Mouse (Mus musculus) heart, adult 8-10 months (tissue): ENCODE measurements around the gene Spp1. TPM values are rescaled to one million over a fixed set of nuclear protein-coding genes. Genes with fewer than 3 reads are reported as not detected.
A peak's percentile ranks its signal among the peaks of the same experiment; 100 is the strongest.

ENCODE experiments used
- DNase-seq: peaks from one replicate; pipeline ENCODE4 v3.0.0; 2022; ENCODE audit warnings: low spot score
- total RNA-seq, 4 experiments: library from RNA; stranded (reverse); gene quantifications; 2 replicates each; pipeline ENCODE4 v1.2.4; 2022

Gene Spp1
- under 1 TPM in 3 of 4 experiments, not detected in 1; 0.30 to 0.80 (median 0.37) TPM for total RNA-seq

DNA sequence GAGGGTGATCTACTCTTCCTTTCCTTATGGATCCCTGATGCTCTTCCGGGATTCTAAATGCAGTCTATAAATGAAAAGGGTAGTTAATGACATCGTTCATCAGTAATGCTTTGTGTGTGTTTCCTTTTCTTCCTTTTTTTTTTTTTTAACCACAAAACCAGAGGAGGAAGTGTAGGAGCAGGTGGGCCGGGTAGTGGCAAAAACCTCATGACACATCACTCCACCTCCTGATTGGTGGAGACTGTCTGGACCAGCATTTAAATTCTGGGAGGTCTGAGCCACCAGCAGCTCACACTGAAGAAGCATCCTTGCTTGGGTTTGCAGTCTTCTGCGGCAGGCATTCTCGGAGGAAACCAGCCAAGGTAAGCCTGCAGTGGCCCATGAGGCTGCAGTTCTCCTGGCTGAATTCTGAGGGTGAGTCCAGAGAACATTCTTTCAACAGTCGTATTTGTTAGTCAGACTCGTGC lies at the start of gene Spp1:
TSS of gene Spp1 (plus strand) at position 284 of the 467 bp plus-strand sequence.
- DNase-seq, result no peak

GRCm38 (mm10) chr5:104385521-104385920 lies 49.4 kb upstream of the Spp1 start:
- no peak for DNase-seq

GRCm38 (mm10) chr5:104386908-104387307 lies 48.0 kb upstream of the Spp1 start:
- DNase-seq, result no peak

- no peak for DNase-seq
Observed at GRCm38 (mm10) chr5:104390962-104391361, 44.0 kb upstream of the Spp1 start.

GRCm38 (mm10) chr5:104392784-104393183 lies 42.1 kb upstream of the Spp1 start:
- DNase-seq, result no peak

DNA sequence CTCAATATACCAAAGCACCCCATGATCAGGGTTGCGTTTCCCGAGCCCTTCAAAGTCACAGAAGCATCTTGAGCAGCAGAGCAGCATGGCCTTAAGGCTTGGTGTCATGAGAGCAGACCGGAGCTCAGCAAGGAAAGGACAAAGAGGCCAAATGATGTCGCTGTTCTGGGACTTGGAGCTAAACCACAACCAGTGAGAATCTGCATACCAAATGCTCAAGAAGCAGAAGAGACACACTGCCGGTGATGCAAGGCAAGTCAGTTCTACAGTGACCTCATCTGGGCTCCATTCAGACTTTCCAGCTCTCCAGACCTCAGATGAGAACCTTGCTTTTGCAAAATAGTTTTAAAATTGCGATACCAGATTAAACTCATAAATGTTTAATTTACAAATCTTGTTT lies 38.6 kb upstream of the Spp1 start:
- DNase-seq, result no peak

DNA sequence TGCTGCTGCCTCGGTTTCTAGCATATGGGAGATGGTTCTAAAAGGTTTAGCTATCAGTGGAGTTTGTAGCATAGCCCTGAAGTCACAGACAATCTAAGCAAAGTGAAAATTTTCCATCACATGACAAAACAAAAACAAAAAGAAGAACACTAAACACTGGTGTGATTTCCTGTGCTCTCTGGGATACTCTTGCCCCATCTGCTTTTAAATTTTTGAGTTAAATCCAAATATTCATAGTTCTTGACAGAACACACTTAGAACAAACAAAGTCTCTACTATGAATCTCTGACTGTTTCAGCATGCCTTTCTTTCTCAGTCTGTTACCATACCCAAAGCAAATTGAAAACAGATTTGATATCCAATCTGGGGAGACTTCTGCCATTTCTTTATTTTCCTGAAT lies 36.9 kb upstream of the Spp1 start:
- peak; percentile 4 for DNase-seq

GRCm38 (mm10) chr5:104399291-104399950 lies 35.5 kb upstream of the Spp1 start:
- DNase-seq, result no peak

- DNase-seq, result no peak
Observed at GRCm38 (mm10) chr5:104399970-104400369, 34.9 kb upstream of the Spp1 start.

- no peak for DNase-seq
Observed at GRCm38 (mm10) chr5:104402651-104403050, 32.3 kb upstream of the Spp1 start.

DNA sequence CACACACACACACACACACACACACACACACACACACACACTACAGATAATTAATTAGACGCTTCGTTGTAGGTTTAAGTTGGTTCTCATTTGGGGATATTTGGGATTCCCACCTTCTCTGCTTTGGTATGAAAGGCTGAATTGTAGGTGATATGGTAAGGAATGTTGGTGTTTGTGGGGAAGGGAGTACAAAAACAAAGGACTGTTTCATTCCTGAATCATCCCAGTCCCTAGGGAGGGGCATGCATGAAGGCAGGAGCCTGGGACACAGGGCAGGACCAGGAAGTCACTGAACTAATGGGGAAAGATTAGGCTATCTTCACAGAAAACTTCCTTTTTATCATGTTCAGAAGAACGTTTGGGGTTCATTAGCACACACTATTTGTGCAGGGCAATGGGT lies 31.6 kb upstream of the Spp1 start:
- no peak for DNase-seq

DNA sequence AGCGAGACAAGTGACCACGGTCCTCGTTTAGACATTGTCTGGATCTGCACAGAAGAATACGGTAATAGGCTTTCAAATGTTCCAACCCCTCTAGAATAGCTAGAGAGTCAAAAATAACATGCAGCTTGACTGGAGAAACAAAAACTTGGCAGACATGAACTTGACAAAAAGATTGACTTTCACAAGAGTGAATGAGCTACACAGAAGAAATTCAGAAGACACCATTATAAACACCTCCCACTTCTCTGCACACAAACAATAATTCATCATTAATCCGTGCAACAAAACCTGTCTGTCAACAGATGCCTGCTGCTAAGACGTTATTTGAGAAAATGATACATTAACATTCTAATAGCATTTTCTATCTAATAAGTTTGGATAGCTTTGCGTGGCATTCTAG lies 30.4 kb upstream of the Spp1 start:
- DNase-seq, result no peak

- no peak for DNase-seq
Observed at GRCm38 (mm10) chr5:104405051-104405450, 29.9 kb upstream of the Spp1 start.

GRCm38 (mm10) chr5:104406756-104407155 lies 28.2 kb upstream of the Spp1 start:
- no peak for DNase-seq

DNA sequence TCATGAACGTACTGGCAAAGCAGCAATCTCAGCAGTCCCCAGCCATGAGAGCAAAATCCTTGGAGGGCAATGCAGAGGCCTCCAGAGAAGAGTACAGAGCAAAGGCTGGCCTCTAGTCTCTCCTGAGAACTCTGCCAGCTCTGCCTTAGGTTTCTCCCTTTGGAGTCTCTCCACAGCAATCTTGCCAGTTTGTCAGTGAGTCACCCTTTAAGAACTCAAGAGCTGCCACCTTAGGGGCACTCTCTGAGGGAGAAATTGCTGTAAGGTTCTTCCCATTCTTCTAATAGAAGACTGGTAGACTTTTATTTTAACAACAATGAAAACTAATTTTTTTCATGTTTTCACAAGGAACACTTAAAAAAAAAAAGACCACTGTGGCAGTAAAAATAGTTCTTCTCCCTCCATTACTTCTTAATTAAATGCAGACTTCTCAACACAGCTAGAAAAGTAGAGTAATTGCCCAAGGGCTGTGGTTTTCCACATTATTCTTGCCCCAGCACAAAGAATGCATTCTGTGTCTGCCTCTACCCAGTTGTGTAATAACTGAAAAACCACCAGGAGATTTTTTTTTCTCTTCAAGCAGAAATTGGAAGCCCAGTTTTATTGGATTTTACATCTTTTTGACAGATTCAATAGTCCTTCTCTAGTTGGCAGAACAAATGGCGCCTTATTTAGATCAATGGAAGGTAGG lies 27.2 kb upstream of the Spp1 start:
- DNase-seq, result no peak

DNA sequence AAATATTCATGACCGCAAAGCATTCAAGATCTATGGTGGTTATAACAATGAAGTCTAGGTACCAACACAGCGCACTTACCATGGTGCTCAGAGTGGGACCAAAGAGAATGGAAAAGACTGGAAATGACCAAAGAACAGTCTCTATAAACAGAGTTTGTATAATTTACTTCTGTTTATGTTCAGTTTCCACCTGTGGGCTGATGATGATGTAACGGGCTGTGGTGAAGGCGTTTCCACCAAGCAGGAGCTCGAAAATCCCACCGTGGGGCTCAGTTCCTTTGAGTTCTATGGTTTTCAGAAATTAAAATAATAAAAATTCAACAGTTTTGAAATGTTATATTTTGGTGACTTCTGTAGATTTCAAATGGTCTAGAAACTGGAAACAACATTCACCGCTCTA lies 26.4 kb upstream of the Spp1 start:
- DNase-seq, result no peak

GRCm38 (mm10) chr5:104415999-104416398 lies 18.9 kb upstream of the Spp1 start:
- no peak for DNase-seq

DNA sequence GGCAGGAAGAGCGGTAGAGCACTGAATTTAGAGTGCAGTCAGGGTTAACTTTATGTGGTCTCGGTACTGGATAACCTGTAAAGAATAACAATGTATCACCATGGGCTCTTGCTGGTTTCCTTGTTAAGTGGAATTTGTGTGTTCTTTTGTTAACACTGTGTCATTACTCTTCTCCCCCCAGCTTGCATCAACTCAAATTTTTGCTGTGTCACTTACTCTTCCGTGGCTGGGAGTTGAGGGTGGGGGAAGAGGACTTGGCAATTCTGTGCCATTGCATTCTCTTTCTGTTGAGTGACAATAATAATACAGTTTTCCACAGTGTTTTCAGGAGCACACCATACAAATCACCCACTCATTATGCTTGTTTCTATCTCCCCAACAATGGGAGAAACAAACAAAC lies 17.9 kb upstream of the Spp1 start:
- no peak for DNase-seq

DNA sequence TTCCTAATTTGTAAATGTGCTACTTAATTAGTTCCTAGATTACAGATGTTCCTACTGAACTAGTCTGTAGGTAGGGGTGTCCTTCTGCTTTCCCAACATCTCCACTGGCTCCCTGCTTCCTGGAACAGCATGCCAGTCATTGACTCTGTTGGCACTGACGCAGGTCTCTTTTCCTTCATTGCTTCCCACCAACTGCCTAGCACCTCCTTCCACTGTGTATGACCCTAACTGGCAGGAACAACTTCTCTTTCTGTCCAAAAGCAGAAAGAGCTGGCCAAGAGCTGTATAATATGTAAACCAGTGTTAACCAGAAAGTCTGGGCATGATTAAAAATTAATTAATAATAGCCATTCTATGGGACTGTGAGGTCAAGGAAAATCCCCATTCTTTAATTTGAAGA lies 17.2 kb upstream of the Spp1 start:
- no peak for DNase-seq

DNA sequence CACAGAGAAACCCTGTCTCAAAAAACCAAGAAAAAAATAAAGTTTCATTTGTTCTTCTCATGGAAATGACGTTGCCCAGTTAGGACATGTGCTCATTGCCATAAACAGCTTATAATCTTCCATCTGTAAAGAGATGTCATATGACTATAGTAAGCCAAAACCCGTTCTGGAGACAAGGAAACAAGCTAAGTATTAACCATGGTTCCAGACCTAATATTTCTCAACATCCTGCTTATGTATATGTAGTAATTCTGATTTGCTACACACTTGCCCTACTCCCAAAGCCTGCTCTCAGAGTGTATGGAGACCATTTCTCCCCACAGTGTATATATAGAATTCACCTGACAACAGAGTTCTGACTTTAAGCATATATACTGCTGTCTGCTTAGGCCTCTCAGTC lies 12.9 kb upstream of the Spp1 start:
- no peak for DNase-seq

GRCm38 (mm10) chr5:104423861-104424260 lies 11.1 kb upstream of the Spp1 start:
- DNase-seq, result no peak

- DNase-seq, result no peak
Observed at GRCm38 (mm10) chr5:104425949-104426348, 9.0 kb upstream of the Spp1 start.

- DNase-seq, result no peak
Observed at GRCm38 (mm10) chr5:104432886-104433285, 2.0 kb upstream of the Spp1 start.
